Mouse (Mus musculus): ENCODE measurements at regions not wholly inside any gene's neighbourhood (a gene's known extent, or its start where the extent isn't known, plus 50 kb on each side); places are given as distances from the start of the nearest gene placed in this dataset.

DNA sequence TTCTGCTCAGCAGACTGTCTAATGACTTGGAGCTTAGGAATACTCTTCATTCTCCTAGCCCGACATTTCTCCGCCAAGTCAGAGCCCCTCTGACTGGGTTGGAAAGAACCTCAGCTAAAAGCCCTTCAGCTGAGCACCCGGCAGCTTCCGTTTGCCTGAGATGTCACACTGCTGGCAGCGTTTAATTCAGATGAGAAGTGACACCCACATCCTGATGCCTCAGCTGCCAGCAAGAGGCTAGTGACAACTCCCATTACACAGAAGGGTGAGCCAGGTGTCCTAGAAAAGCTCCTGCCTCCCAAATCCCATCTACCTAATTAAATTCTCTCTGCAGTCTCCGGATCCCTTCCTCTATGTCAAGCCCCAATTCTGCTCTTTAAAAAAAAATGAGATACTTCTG is 670.2 kb upstream of the Arpp21 start:
- no peaks in the 10 kb centered on the region for H3K36me3 ChIP-seq (ENCODE audit: inconsistent target)
- H3K27ac ChIP-seq: no peak overlapping the region
- no peak overlapping the region for H3K4me3 ChIP-seq (ENCODE audit: inconsistent target)
- no peaks in the 10 kb centered on the region for H3K79me2 ChIP-seq (ENCODE audit: inconsistent target)
- WGBS (ENCODE audit: missing documents): 81% methylated on average over 6 of the region's 6 CpGs

DNA sequence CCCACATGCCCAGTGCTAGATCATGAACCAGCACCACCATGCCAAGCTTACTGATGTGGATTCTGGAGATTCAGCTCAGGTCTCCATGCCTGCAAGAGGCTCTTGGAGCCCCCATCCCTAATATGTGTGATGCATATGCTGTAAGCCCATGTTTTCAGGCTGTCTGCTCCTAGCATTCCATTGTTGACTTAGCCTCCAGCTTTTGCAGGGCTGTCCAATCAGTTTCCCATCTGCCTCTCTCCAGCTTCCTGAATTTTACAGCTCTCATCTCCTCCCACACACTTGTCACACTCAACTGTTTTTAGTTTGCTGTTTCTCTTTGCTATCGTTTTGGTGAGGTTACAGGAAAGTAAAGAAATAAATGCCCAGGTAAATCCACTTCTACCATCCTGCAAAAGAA is 629.2 kb upstream of the Arpp21 start:
- H3K27ac ChIP-seq: no peak overlapping the region
- no peak overlapping the region for H3K4me3 ChIP-seq (ENCODE audit: inconsistent target)
- 33% methylated on average over 1 of the region's 1 CpGs for WGBS (ENCODE audit: missing documents)
- no peaks in the 10 kb centered on the region for H3K79me2 ChIP-seq (ENCODE audit: inconsistent target)
- no peaks in the 10 kb centered on the region for H3K36me3 ChIP-seq (ENCODE audit: inconsistent target)

DNA sequence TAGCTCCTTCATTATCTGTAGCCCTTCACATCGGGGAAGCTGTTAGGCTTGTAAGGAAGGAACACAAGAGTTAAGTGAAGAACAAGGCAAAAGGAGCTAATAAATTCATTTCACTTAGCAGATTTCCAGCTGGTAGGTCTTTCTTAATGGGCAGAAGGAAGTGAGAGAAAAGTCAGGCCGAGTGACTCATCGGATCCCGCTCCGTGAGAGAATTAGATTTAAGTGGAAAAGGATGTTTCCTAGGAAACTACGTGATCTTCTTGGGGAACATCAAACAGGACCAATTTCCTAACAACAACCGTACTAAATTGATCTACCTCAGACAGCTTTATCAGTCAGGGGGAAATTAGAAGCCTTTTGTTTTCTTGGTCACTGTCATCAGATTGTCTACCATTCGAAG is 625.4 kb upstream of the Arpp21 start:
- H3K27ac ChIP-seq: no peak overlapping the region
- no peaks in the 10 kb centered on the region for H3K36me3 ChIP-seq (ENCODE audit: inconsistent target)
- H3K4me3 ChIP-seq (ENCODE audit: inconsistent target): no peak overlapping the region
- no peaks in the 10 kb centered on the region for H3K79me2 ChIP-seq (ENCODE audit: inconsistent target)
- WGBS (ENCODE audit: missing documents): 66% methylated on average over 8 of the region's 8 CpGs

DNA sequence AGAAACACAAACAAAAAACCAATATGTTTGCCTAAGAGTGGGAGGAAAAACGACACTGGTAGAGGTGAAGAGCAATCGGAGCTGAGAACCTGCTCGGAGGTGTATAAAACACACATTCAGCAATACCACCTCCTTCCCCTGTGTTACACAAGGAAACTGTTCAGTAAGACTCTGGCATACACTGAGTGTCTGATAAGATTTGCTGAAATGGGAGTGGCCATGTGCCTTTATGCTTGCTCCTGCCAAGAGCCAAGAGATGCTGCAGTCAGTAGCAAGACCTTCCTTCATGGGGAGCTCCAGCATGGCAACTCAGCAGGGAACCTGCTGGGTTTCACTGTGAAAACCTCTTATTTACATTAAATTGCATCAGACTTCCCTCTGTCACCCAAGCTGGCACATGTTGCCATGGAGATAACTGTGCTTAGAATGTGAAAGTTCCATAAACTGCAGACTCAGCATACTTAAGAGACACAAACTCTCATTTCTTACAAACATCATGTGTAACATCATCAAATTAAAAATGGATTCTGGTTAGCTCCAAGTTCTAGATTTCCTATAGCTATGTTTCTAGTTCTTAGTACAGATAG is 624.7 kb upstream of the Arpp21 start:
- Histone ChIP-seq H3K4me3 (ENCODE audit: inconsistent target) (no peak overlapping the region), H3K79me2 (ENCODE audit: inconsistent target) (no peaks in the 10 kb centered on the region), H3K27ac (no peak overlapping the region), H3K36me3 (ENCODE audit: inconsistent target) (no peaks in the 10 kb centered on the region)
- WGBS (ENCODE audit: missing documents): 79% methylated on average over 3 of the region's 3 CpGs

DNA sequence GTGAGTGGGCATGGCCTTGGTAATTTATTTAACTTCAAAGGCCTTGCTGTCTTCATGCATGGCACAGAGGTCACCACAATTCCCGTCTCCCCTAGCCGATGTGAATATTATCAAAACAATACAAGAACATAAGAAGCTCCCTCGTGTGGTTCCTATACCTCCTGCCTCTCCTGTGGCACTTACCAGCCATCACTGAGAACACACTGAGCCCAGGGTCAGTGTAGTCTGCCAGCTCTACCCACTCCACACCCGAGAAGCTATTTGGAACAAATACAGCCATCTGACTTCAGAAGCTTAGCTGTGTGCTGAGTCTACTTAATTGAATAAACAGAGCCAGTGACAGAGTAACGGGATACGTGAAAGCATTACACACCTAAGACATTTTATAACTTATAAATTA is 605.7 kb upstream of the Arpp21 start:
- Histone ChIP-seq H3K36me3 (ENCODE audit: inconsistent target) (no peaks in the 10 kb centered on the region), H3K27ac (no peak overlapping the region), H3K4me3 (ENCODE audit: inconsistent target) (no peak overlapping the region), H3K79me2 (ENCODE audit: inconsistent target) (no peaks in the 10 kb centered on the region)
- 81% methylated on average over 6 of the region's 6 CpGs for WGBS (ENCODE audit: missing documents)

DNA sequence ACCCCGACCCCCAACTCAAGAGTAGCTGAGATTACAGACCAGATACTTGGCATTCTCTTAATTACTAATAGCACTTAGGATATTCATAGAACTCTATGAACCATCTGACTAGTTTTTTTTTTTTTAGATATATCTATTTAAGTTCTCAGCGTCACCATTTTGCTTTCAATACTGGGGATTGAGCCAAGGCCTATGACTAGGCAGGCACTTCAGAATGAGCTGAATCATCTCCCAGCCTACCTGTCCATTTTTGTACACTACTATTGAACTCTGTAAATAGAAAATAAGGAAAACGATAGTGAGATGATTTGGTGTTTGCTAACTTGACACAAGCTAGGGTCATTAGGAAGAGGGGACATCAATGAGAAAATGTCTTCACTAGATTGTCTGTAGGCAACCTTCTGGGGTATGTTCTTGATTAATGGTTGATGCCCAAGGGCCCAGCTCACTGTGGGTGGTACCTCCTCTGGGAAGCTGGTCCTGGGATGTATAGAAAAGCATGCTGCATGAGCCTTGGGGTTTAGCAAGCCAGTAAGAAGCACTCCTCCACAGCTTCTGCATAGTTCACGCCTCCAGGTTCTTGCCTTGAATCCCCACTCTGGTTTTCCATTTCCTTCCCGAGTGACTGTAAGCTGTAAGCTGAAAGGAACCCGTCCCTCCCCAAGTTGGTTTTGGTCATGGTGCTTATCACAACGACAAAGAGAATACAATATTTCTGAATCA is 603.5 kb upstream of the Arpp21 start:
- H3K36me3 ChIP-seq (ENCODE audit: inconsistent target): no peaks in the 10 kb centered on the region
- no peaks in the 10 kb centered on the region for H3K79me2 ChIP-seq (ENCODE audit: inconsistent target)
- 70% methylated on average over 7 of the region's 7 CpGs for WGBS (ENCODE audit: missing documents)
- H3K27ac ChIP-seq: no peak overlapping the region
- H3K4me3 ChIP-seq (ENCODE audit: inconsistent target): no peak overlapping the region

DNA sequence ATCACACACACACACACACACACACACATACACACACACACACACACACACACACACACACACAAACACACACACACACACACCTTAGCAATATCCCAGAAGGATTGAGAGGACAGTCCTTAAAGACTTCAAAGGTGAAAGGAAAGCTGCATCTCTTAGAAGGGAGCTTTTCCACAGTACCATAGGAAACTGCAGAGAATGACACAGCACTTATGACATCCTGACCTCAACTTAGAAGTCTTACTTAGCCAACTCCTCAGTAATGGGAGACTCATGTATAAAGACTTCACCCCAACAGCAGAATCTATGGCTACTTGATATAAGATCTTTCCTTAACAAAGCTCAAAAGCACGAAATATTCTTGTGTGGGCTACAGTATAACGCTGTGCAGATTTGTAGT is 601.8 kb upstream of the Arpp21 start:
- H3K4me3 ChIP-seq (ENCODE audit: inconsistent target): no peak overlapping the region
- H3K36me3 ChIP-seq (ENCODE audit: inconsistent target): no peaks in the 10 kb centered on the region
- no peak overlapping the region for H3K27ac ChIP-seq
- 88% methylated on average over 2 of the region's 2 CpGs for WGBS (ENCODE audit: missing documents)
- H3K79me2 ChIP-seq (ENCODE audit: inconsistent target): no peaks in the 10 kb centered on the region

DNA sequence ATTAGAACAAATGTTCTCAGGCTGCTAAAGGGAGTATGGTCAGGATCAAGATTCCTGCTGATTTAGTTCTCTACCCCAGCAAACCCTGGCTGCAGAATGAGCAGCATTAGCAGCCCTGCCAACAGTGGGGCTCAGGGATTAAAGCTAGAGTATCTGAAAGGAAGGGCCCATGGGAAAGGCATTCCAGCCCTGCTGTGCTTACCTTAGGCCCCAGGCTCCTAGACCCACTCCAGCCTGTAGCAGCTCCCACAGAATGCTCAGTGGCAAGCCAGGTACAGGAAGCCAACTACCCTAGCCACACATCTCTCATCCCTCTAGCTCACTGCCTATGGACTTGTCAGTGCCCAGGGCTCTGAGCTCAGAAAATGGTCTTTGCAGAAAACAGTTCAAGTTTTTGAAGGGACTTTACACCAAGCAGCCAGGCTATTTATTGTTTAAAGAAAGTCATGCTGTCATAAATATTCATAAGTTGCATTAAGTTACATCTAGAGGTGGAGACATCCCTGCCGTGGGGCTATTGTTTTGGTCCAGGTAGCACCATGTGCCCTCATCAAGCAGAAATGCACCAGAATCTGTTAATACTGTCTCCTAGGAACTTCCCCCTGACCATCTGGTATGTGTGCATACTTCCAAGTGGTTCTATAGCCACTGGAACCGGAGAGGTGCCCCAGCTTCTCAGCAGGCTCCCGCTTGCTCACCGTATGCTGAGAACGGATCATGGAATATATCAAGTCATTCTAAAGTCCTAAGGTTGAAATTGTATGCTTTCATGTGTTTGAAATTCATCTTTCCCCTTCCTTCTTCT is 598.9 kb upstream of the Arpp21 start:
- no peak overlapping the region for H3K27ac ChIP-seq
- no peaks in the 10 kb centered on the region for H3K79me2 ChIP-seq (ENCODE audit: inconsistent target)
- H3K36me3 ChIP-seq (ENCODE audit: inconsistent target): no peaks in the 10 kb centered on the region
- 90% methylated on average over 5 of the region's 5 CpGs for WGBS (ENCODE audit: missing documents)
- no peak overlapping the region for H3K4me3 ChIP-seq (ENCODE audit: inconsistent target)

DNA sequence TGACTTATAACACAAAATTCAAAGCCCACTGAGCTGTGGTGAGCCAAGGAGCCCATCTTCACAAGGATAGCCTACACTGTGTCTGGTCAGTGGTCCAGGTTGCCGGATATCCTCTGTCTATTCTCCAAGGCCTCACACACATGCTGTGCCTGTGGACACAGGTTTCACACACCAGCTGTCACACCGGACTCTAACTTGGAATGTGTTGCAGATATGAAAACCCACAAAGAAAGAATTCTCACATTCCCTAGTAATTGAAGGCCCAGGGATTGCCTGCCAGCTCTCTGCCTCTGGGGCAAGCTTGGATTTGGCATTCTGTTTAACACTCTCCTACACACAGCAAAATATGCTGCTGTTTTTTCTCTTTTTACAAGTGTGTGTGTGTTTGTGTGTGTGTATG is 595.4 kb upstream of the Arpp21 start:
- Histone ChIP-seq H3K27ac (no peak overlapping the region), H3K36me3 (ENCODE audit: inconsistent target) (no peaks in the 10 kb centered on the region), H3K4me3 (ENCODE audit: inconsistent target) (no peak overlapping the region), H3K79me2 (ENCODE audit: inconsistent target) (no peaks in the 10 kb centered on the region)
- 85% methylated on average over 2 of the region's 2 CpGs for WGBS (ENCODE audit: missing documents)

DNA sequence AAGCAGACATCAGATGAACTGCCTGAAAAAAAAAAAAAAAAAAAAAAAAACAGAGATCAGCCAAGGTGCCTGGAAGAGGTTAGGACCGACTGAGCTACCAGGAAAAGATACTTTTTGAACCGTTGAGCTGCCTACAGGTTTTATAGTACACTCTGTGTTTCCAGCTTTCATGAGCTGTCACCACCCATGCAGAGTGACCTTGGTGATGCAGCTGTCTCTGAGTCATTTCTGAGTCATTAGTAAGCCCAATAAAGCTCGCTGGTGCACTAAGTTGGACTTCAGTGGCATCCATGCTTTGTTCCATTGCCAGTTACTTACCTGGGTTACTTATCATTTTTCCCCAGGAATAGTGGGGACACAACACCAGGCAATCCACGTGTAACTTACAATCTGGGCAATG is 592.9 kb upstream of the Arpp21 start:
- H3K4me3 ChIP-seq (ENCODE audit: inconsistent target): no peak overlapping the region
- 82% methylated on average over 4 of the region's 4 CpGs for WGBS (ENCODE audit: missing documents)
- H3K79me2 ChIP-seq (ENCODE audit: inconsistent target): no peaks in the 10 kb centered on the region
- no peak overlapping the region for H3K27ac ChIP-seq
- H3K36me3 ChIP-seq (ENCODE audit: inconsistent target): no peaks in the 10 kb centered on the region

DNA sequence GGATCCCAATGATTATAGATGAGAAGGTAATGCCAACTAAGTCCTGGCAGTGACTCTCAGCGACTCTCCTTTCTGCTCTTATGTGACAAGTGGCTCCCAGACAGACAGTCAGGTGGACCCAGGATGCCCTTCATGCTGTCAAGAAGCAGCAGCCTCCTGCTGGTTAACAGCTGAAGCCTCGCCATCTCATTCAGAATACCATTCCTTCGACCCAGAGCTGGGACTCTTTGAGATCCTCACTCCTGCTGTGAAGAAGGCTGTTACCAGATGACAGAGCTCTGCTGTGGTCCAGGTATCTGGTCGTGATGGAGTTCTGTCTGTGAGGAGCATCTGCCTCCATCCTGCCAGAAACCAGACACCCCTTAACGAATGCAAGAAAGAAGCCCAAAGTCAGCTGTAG is 590.9 kb upstream of the Arpp21 start:
- WGBS (ENCODE audit: missing documents): 28% methylated on average over 5 of the region's 5 CpGs
- no peaks in the 10 kb centered on the region for H3K79me2 ChIP-seq (ENCODE audit: inconsistent target)
- H3K27ac ChIP-seq: no peak overlapping the region
- no peaks in the 10 kb centered on the region for H3K36me3 ChIP-seq (ENCODE audit: inconsistent target)
- no peak overlapping the region for H3K4me3 ChIP-seq (ENCODE audit: inconsistent target)

DNA sequence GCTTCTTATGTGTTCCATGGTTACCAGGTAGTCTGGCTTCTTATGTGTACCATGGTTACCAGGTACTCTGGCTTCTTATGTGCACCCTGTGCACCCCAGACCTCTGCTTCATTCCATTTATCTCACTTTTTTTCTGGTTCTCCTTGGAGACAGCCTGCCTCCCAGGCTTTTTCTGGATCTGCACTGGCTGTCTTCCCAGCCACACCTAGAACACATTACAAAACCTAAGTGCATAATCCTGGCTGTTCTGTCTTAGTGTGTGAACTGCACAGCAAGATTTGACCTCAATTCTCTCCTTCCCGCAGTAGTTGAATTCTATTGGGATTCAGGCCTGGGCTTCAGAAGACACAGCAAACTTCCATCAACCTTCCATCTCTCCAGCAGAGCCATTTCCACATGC is 586.2 kb upstream of the Arpp21 start:
- Histone ChIP-seq H3K36me3 (ENCODE audit: inconsistent target) (no peaks in the 10 kb centered on the region), H3K79me2 (ENCODE audit: inconsistent target) (no peaks in the 10 kb centered on the region), H3K27ac (no peak overlapping the region), H3K4me3 (ENCODE audit: inconsistent target) (no peak overlapping the region)
- WGBS (ENCODE audit: missing documents): 80% methylated on average over 1 of the region's 1 CpGs

DNA sequence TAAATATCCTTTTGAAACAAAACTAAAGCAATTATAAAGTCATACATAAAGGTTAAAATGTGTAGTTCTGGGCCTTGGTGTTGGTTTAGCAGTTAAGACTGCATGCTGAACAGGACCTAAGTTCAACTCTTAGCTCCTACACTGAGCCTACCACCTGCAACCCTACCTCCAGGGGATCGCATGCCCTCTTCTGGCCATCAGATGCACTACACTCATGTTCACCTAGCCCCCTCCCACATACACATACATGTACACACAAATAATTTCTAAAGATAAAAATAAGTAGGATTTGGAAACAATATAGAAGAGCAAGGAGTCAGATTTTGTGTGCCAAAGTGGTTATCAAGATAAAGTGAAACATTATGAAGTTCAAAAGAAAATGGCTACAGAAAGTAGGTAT is 576.2 kb upstream of the Arpp21 start:
- WGBS (ENCODE audit: missing documents): 33% methylated on average over 1 of the region's 1 CpGs
- H3K36me3 ChIP-seq (ENCODE audit: inconsistent target): no peaks in the 10 kb centered on the region

DNA sequence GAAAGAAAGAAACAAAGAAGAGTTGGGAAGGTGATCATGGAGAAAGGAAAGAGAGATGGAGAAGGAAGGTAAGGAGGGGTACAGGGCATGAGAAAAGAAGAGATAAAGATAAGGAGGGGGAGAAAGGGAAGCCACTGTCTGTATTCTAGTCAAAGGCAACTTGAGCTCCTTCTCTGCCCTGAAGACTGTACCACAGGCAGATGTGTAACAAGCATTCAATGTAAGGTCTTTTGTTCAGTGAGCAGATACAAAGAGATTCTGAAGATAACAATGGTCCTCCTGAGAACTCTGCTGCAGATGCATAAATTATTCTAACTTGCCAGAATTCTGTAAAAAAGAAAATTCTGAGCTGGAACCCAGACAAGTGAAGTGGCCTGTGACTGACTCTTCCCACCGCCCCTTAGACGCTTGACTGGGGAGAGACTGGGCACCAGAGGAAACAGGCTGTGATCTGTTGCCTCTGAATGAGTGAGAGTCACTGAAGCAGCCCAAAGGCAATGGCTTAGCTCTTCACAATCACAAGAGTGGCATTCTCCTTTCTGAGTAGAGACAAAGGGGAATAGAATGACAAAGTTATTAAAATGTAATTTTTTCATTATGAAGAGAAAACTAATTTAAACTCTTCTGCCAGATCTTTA is 564.0 kb upstream of the Arpp21 start:
- WGBS (ENCODE audit: missing documents): 71% methylated on average over 2 of the region's 2 CpGs
- Histone ChIP-seq H3K79me2 (ENCODE audit: inconsistent target) (no peaks in the 10 kb centered on the region), H3K36me3 (ENCODE audit: inconsistent target) (no peaks in the 10 kb centered on the region), H3K4me3 (ENCODE audit: inconsistent target) (no peak overlapping the region), H3K27ac (no peak overlapping the region)

More for the DNA sequence above, 576.2 kb upstream of the Arpp21 start:
- Histone ChIP-seq H3K4me3 (ENCODE audit: inconsistent target) (no peak overlapping the region), H3K27ac (no peak overlapping the region), H3K79me2 (ENCODE audit: inconsistent target) (no peaks in the 10 kb centered on the region)

DNA sequence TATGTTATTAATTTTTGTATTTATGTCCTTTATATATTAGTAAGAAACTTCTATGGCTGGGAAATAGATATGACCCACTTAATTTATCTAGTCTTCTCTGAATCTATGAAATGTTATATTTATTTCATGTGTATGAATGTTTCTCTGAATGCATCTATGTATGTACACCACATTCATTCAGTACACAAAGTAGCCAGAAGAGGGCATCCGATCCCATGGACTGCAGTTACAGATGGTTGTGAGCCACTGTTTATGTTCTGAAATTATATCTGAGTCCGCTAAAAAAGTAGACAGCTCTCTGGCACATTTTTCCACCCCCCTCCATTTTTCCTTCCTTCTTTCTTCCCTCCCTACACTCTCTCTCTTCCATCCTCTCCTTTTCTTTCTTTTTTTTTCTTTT is 557.8 kb upstream of the Arpp21 start:
- Histone ChIP-seq H3K27ac (no peak overlapping the region), H3K36me3 (ENCODE audit: inconsistent target) (no peaks in the 10 kb centered on the region), H3K79me2 (ENCODE audit: inconsistent target) (no peaks in the 10 kb centered on the region), H3K4me3 (ENCODE audit: inconsistent target) (no peak overlapping the region)
- 84% methylated on average over 2 of the region's 2 CpGs for WGBS (ENCODE audit: missing documents)

All from macrophage (primary cell).